Mouse (Mus musculus) liver (tissue): ENCODE results near the gene Tubgcp3.
"Not testable (repeated sequence)": the region's sequence is repeated elsewhere in the genome, so short reads cannot be mapped to it uniquely, and the experiment has no call there.

Experiments
- DNase-seq: peaks from one replicate; pipeline ENCODE4 v3.0.0-alpha.2; 2020; ENCODE audit warnings: mixed read lengths

The Tubgcp3 gene

GRCm38 (mm10) chr8:12672056-12672881 is at the start of gene Tubgcp3:
Gene Tubgcp3, minus strand, starts transcription at chr8:12672248.
- peak; percentile 88 for DNase-seq

- DNase-seq = no peak
Measured at GRCm38 (mm10) chr8:12719091-12719490, 47.0 kb upstream of the Tubgcp3 start.

GRCm38 (mm10) chr8:12715861-12716585 is 44.0 kb upstream of the Tubgcp3 start:
- no peak for DNase-seq

GRCm38 (mm10) chr8:12711623-12712022 is 39.6 kb upstream of the Tubgcp3 start:
- no peak for DNase-seq

- DNase-seq = no peak
Measured at GRCm38 (mm10) chr8:12703597-12703996, 31.5 kb upstream of the Tubgcp3 start.

GRCm38 (mm10) chr8:12702290-12702689 is 30.2 kb upstream of the Tubgcp3 start:
- no peak for DNase-seq

GRCm38 (mm10) chr8:12698660-12699277 is 26.7 kb upstream of the Tubgcp3 start:
- no peak for DNase-seq

GRCm38 (mm10) chr8:12688851-12689250 is 16.8 kb upstream of the Tubgcp3 start:
- no peak for DNase-seq

GRCm38 (mm10) chr8:12677529-12677928 is 5.5 kb upstream of the Tubgcp3 start:
- DNase-seq = peak; percentile 80

GRCm38 (mm10) chr8:12671473-12672055 is 484 bp downstream of the Tubgcp3 start:
- no peak for DNase-seq

GRCm38 (mm10) chr8:12670965-12671364 is 1.1 kb downstream of the Tubgcp3 start:
- DNase-seq = peak; percentile 39

- DNase-seq = no peak
Measured at GRCm38 (mm10) chr8:12668832-12669231, 3.2 kb downstream of the Tubgcp3 start.

- not testable (repeated sequence) for DNase-seq
Measured at GRCm38 (mm10) chr8:12666530-12666929, 5.5 kb downstream of the Tubgcp3 start.

GRCm38 (mm10) chr8:12663105-12663456 is 9.0 kb downstream of the Tubgcp3 start:
- DNase-seq = no peak

GRCm38 (mm10) chr8:12662375-12663104 is 9.5 kb downstream of the Tubgcp3 start:
- no peak for DNase-seq

GRCm38 (mm10) chr8:12657411-12657810 is 14.6 kb downstream of the Tubgcp3 start:
- DNase-seq = no peak

- DNase-seq = no peak
Measured at GRCm38 (mm10) chr8:12651246-12651645, 20.8 kb downstream of the Tubgcp3 start.

- DNase-seq = no peak
Measured at GRCm38 (mm10) chr8:12650495-12650894, 21.6 kb downstream of the Tubgcp3 start.

GRCm38 (mm10) chr8:12648951-12649350 is 23.1 kb downstream of the Tubgcp3 start:
- DNase-seq = no peak

- no peak for DNase-seq
Measured at GRCm38 (mm10) chr8:12646536-12646935, 25.5 kb downstream of the Tubgcp3 start.

GRCm38 (mm10) chr8:12644894-12645293 is 27.2 kb downstream of the Tubgcp3 start:
- DNase-seq = no peak

- DNase-seq = peak; percentile 11
Measured at GRCm38 (mm10) chr8:12644341-12644740, 27.7 kb downstream of the Tubgcp3 start.

- DNase-seq = no peak
Measured at GRCm38 (mm10) chr8:12641527-12641926, 30.5 kb downstream of the Tubgcp3 start.
